ENCODE assay signal across 23 mouse cellular contexts in genomic region chr2:119561794-119562193, GRCm38 (mm10). TPM values are rescaled to one million over a fixed set of nuclear protein-coding genes. Genes with fewer than 3 reads are reported as not detected.
DNase-seq lines count a peak whose midpoint lies in the region; ATAC-seq and TF ChIP-seq lines count a peak whose summit lies in the region.
"Had no signal": no experiment of that assay in that cellular context is flagged by ENCODE, and none has a peak within 500 bp of the region (broad histone marks: within the 10 kb centered on the region; RNA-seq: fewer than 3 reads in every experiment).

No protein-coding gene starts in this region.

- no peak overlapping the region for H3K4me2 ChIP-seq in forebrain, embryonic 15.5 days (replicated peaks)
- H3K4me2 ChIP-seq in hindbrain, embryonic 12.5 days (replicated peaks): no peak overlapping the region
- H3K4me2 ChIP-seq: embryonic facial prominence, embryonic 13.5 days; forebrain, embryonic 12.5 days; heart, embryonic 13.5 days; hindbrain, embryonic 15.5 days had no signal

- intact Hi-C loops in heart, postnatal 10 days (cut with DNase I): no loop called here

- no peak overlapping the region for H3K27ac ChIP-seq in forebrain, embryonic 15.5 days (replicated peaks)
- no peak overlapping the region for H3K27ac ChIP-seq in hindbrain, embryonic 12.5 days
- H3K27ac ChIP-seq: embryonic facial prominence, embryonic 13.5 days; forebrain, embryonic 12.5 days; gastrocnemius, adult 2 months; heart, embryonic 13.5 days; hindbrain, embryonic 15.5 days had no signal

- H3K27me3 ChIP-seq in forebrain, embryonic 15.5 days: no peaks in the 10 kb centered on the region
- no peaks in the 10 kb centered on the region for H3K27me3 ChIP-seq in hindbrain, embryonic 12.5 days
- H3K27me3 ChIP-seq: embryonic facial prominence, embryonic 13.5 days; forebrain, embryonic 12.5 days; heart, embryonic 13.5 days; hindbrain, embryonic 15.5 days had no signal

- no peaks in the 10 kb centered on the region for H3K9me3 ChIP-seq in forebrain, embryonic 15.5 days
- H3K9me3 ChIP-seq in hindbrain, embryonic 12.5 days (replicated peaks): no peaks in the 10 kb centered on the region
- H3K9me3 ChIP-seq: embryonic facial prominence, embryonic 13.5 days; forebrain, embryonic 12.5 days; heart, embryonic 13.5 days; hindbrain, embryonic 15.5 days had no signal

- 65% methylated on average over 3 of the region's 3 CpGs for WGBS in lung, adult 2 months
- WGBS in forebrain, embryonic 15.5 days: 90% methylated on average over 3 of the region's 3 CpGs
- 89% methylated on average over 3 of the region's 3 CpGs for whole genome bisulfite sequencing in hindbrain, embryonic 12.5 days

- H3K36me3 ChIP-seq in forebrain, embryonic 15.5 days: peaks cover 19% of the 10 kb centered on the region
- H3K36me3 ChIP-seq in hindbrain, embryonic 12.5 days: peaks cover 16% of the 10 kb centered on the region; the same call in 1 of the 2 replicates

- H3K4me1 ChIP-seq in lung, adult 2 months (ENCODE audit: control insufficient read depth, insufficient read depth, low read length): peaks cover 7% of the 10 kb centered on the region
- H3K4me1 ChIP-seq in forebrain, embryonic 15.5 days: no peaks in the 10 kb centered on the region
- H3K4me1 ChIP-seq in hindbrain, embryonic 12.5 days: no peaks in the 10 kb centered on the region
- H3K4me1 ChIP-seq: forebrain, embryonic 12.5 days; hindbrain, embryonic 15.5 days had no signal

- no peak overlapping the region for H3K4me3 ChIP-seq in lung, adult 2 months (replicated peaks; ENCODE audit: extremely low read depth, low read depth, low read length)
- H3K4me3 ChIP-seq in forebrain, embryonic 15.5 days: no peak overlapping the region
- H3K4me3 ChIP-seq in hindbrain, embryonic 12.5 days: no peak overlapping the region
- H3K4me3 ChIP-seq: embryonic facial prominence, embryonic 13.5 days; forebrain, embryonic 12.5 days; gastrocnemius, adult 2 months; heart, embryonic 13.5 days; hindbrain, embryonic 15.5 days had no signal

- no peak for TF ChIP-seq CTCF in lung, adult 2 months (IDR thresholded peaks at IDR 0.05; ENCODE audit: insufficient read depth, low read length)

- ATAC-seq in CD4-positive, CD25-positive, alpha-beta regulatory T cell, adult 4 months: peak; percentile 51
- ATAC-seq in inflammation-experienced regulatory T-cells, adult 6 months: peak; percentile 54
- ATAC-seq in forebrain, embryonic 15.5 days (replicated peaks): no peak
- no peak for ATAC-seq in hindbrain, embryonic 12.5 days (ENCODE audit: low FRiP score)
- ATAC-seq: activated CD4-positive, CD25-positive, alpha-beta regulatory T cell, adult 4 months; forebrain, postnatal 0 days; intestine, postnatal 0 days had no signal

- DNase-seq in Muller cell, postnatal 12 days (ENCODE audit: inconsistent ontology term): peak; percentile 21
- DNase-seq in lung, adult 2 months: no peak
- DNase-seq in heart, postnatal 10 days: no peak
- DNase-seq: adrenal gland, postnatal 14 days; B cell, adult 2 months; cerebellum, adult 11-12 months; cerebellum, adult 9-10 months; cerebellum, postnatal 25 days; forebrain, postnatal 0 days; gastrocnemius, adult 2 months; gastrocnemius, postnatal 25 days; heart, adult 11 months had no signal

- TF ChIP-seq POLR2A in lung, adult 2 months (IDR thresholded peaks at IDR 0.05; ENCODE audit: borderline replicate concordance, extremely low read depth, low read depth, low read length): no peak

- H3K9ac ChIP-seq in forebrain, embryonic 15.5 days (replicated peaks): no peak overlapping the region
- H3K9ac ChIP-seq in hindbrain, embryonic 12.5 days: no peak overlapping the region
- H3K9ac ChIP-seq: embryonic facial prominence, embryonic 13.5 days; forebrain, embryonic 12.5 days; forebrain, postnatal 0 days; heart, embryonic 13.5 days; hindbrain, embryonic 15.5 days had no signal

RNA-seq across cellular contexts. Expression of gene Chp1, which starts 14.3 kb away (rescaled TPM):
- 10 to 100 TPM; 75.5 to 85.2 TPM for polyA plus RNA-seq in CD4-positive, CD25-positive, alpha-beta regulatory T cell, adult 4 months (2017; shearing (Covaris generic))
- 10 to 100 TPM; 68.4 to 88.9 (median 72.2) TPM for polyA plus RNA-seq in inflammation-experienced regulatory T-cells, adult 6 months (2017; shearing (Covaris generic))
- polyA plus RNA-seq in lung, adult 2 months (2012; rRNA removed): 71.9 and 99.6 TPM in 2 replicates
- total RNA-seq in heart, postnatal 10 days (2021): 100 to 1,000 TPM in 1 of 2 experiments, 10 to 100 TPM in 1; 97.5 to 100 TPM
- 73.5 and 74.1 TPM in 2 replicates for polyA plus RNA-seq in forebrain, embryonic 15.5 days (2015; fragmentation: Nextera tagmentation; extraction: Ambion mirVana)
- 61.3 and 65.4 TPM in 2 replicates for polyA plus RNA-seq in hindbrain, embryonic 12.5 days (2016; fragmentation: Nextera tagmentation; extraction: Ambion mirVana)

RNA-seq across cellular contexts. Expression of gene Exd1, which starts 14.4 kb away (rescaled TPM):
- polyA plus RNA-seq in CD4-positive, CD25-positive, alpha-beta regulatory T cell, adult 4 months (2017; shearing (Covaris generic)): under 1 TPM in 1 of 2 experiments, not detected in 1; 0.16 TPM
- polyA plus RNA-seq in inflammation-experienced regulatory T-cells, adult 6 months (2017; shearing (Covaris generic)): under 1 TPM in 1 of 3 experiments, not detected in 2; 0.09 TPM
- polyA plus RNA-seq in lung, adult 2 months (2012; rRNA removed): 0.36 and 0.78 TPM in 2 replicates
- under 1 TPM; 0.07 to 0.37 TPM for total RNA-seq in heart, postnatal 10 days (2021)
- polyA plus RNA-seq in forebrain, embryonic 15.5 days (2015; fragmentation: Nextera tagmentation; extraction: Ambion mirVana): 0.50 and 0.83 TPM in 2 replicates
- polyA plus RNA-seq in hindbrain, embryonic 12.5 days (2016; fragmentation: Nextera tagmentation; extraction: Ambion mirVana): 0.54 and 0.76 TPM in 2 replicates
- total RNA-seq: hematopoietic stem cell, adult 5-6 weeks had no signal

RNA-seq across cellular contexts. Expression of gene Nusap1, which starts 56.3 kb away (rescaled TPM):
- 10 to 100 TPM in 1 of 2 experiments, 1 to 10 TPM in 1; 7.6 to 15.0 TPM for polyA plus RNA-seq in CD4-positive, CD25-positive, alpha-beta regulatory T cell, adult 4 months (2017; shearing (Covaris generic))
- polyA plus RNA-seq in inflammation-experienced regulatory T-cells, adult 6 months (2017; shearing (Covaris generic)): 100 to 1,000 TPM in 1 of 3 experiments, 10 to 100 TPM in 1, 1 to 10 TPM in 1; 8.5 to 112 (median 10.8) TPM
- 0.10 and 0.49 TPM in 2 replicates for polyA plus RNA-seq in lung, adult 2 months (2012; rRNA removed)
- 10 to 100 TPM in 1 of 2 experiments, 1 to 10 TPM in 1; 8.8 to 11.4 TPM for total RNA-seq in heart, postnatal 10 days (2021)
- polyA plus RNA-seq in forebrain, embryonic 15.5 days (2015; fragmentation: Nextera tagmentation; extraction: Ambion mirVana): 36.8 and 40.8 TPM in 2 replicates
- 56.4 and 57.6 TPM in 2 replicates for polyA plus RNA-seq in hindbrain, embryonic 12.5 days (2016; fragmentation: Nextera tagmentation; extraction: Ambion mirVana)

RNA-seq across cellular contexts. Expression of gene Oip5, which starts 56.5 kb away (rescaled TPM):
- polyA plus RNA-seq in CD4-positive, CD25-positive, alpha-beta regulatory T cell, adult 4 months (2017; shearing (Covaris generic)): 1 to 10 TPM; 2.6 to 4.6 TPM
- 10 to 100 TPM in 1 of 3 experiments, 1 to 10 TPM in 2; 2.3 to 14.8 (median 5.0) TPM for polyA plus RNA-seq in inflammation-experienced regulatory T-cells, adult 6 months (2017; shearing (Covaris generic))
- polyA plus RNA-seq in lung, adult 2 months (2012; rRNA removed): 0.81 and 1.3 TPM in 2 replicates
- total RNA-seq in heart, postnatal 10 days (2021): 1 to 10 TPM; 3.7 to 4.4 TPM
- polyA plus RNA-seq in forebrain, embryonic 15.5 days (2015; fragmentation: Nextera tagmentation; extraction: Ambion mirVana): 13.2 and 14.3 TPM in 2 replicates
- 17.7 and 22.6 TPM in 2 replicates for polyA plus RNA-seq in hindbrain, embryonic 12.5 days (2016; fragmentation: Nextera tagmentation; extraction: Ambion mirVana)
- total RNA-seq: gastrocnemius, adult 2 months had no signal

Comparison
In these comparisons a context has a peak if more than half of its experiments do, and no peak if none do; other contexts are left out.
1. ATAC-seq: peak in CD4-positive, CD25-positive, alpha-beta regulatory T cell, adult 4 months (single experiment) and inflammation-experienced regulatory T-cells, adult 6 months (single experiment); none in forebrain, embryonic 15.5 days (single experiment) and hindbrain, embryonic 12.5 days (single experiment).